Mouse (Mus musculus): ENCODE measurements around the gene Mysm1. TPM values are rescaled to one million over a fixed set of nuclear protein-coding genes. Genes with fewer than 3 reads are reported as not detected.

The Mysm1 gene
- 67.3 to 76.2 TPM (median 71.8 TPM) in 4 replicates for total RNA-seq (2023; ENCODE audit: inconsistent age)

DNA sequence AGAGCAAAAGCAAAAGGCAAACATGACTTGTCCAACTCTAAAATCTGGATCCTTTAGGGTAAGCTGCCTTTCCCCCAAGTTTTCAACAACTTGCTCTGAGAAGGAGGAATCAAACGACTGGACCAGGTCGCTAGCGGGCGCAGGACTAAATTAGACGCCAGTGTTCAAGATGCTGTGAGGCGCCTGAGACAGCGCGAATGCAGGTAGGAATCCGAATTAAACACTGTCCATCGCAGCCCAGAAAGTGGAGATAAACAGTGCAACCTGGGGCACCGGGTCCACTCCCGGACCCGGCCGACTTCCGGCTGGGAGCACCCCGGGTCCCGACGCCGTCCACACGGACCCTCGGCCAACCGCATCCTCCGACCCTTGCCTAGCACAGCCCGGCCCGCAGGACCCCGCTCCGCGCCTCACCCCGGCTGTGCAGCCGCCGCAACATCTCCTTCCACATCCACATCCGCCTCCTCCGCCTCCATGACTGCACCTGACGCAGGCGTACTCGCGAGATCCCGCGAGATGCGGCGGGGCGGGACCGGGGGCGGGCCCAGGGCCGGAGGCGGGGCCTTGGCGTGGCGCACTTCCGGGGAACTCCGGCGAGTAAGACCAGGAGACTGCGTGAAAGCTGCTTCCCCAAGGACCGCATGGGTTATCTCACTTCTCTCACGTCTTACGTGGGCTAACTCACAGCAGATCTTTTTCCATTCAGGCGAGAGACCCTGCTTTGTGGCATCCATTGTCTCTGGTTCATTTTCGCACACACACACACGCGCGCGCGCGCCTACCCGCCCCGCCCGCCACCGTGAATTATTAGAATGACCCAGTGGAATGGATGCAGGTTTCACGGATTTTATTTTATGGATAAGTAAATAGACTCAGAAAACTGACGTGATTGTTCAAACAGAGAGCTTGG lies at the start of gene Mysm1:
Gene Mysm1, minus strand, starts transcription at position 511 of the 910 bp plus-strand sequence.

DNA sequence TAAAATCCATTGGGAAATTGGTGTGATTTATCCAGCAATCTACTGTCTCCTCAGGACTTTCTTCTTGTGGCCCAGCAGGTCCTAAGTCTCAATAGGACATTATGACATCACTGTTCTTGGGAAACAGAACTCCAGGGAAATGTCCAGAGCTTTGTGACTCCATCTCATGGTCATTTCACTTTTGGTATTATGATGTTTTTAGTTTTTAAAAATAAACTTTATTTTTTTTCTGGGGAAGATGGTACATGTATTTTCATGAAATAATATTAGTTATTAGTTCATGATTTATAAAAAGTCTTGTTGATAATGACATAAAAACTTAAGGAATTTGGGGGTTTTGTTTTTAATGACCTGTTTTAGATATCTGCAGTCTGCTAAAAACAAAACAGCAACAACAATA lies 50.2 kb downstream of the Mysm1 start, which contains the start of gene Eqtn:
Gene Eqtn, minus strand, starts transcription at position 101 of the 400 bp plus-strand sequence.

Other genes with a start within 250 kb of the Mysm1 start
- gene Tek, start 239.8 kb downstream of the Mysm1 start, total RNA-seq (2023; ENCODE audit: inconsistent age), result not detected in 4 replicates
- gene Eqtn, start 50.3 kb downstream of the Mysm1 start, total RNA-seq (2023; ENCODE audit: inconsistent age), result 0.75 to 1.3 TPM (median 0.85 TPM) in 4 replicates
- 1,098 to 1,457 TPM (median 1,324 TPM) in 4 replicates for gene Jun, start 73.1 kb upstream of the Mysm1 start, total RNA-seq (2023; ENCODE audit: inconsistent age)